Mouse (Mus musculus) C2C12 (cell line): ENCODE results near the gene Ap1s3.

Experiments used
- CEBPB ChIP-seq: IDR thresholded peaks from one replicate; pipeline ENCODE4 v1.6.1; 2011; ENCODE audit warnings: low read depth, mild to moderate bottlenecking, control low read depth, moderate library complexity
- CTCF ChIP-seq: IDR thresholded peaks from one replicate; pipeline ENCODE4 v1.5.1; 2011; ENCODE audit not compliant: control insufficient read depth, insufficient read depth, insufficient read length
- MAX ChIP-seq: IDR thresholded peaks from one replicate; pipeline ENCODE4 v1.6.1; 2011; ENCODE audit warnings: mild to moderate bottlenecking, control low read depth
- MYOD1 ChIP-seq: IDR thresholded peaks from one replicate; pipeline ENCODE4 v1.6.1; 2011; ENCODE audit warnings: low read depth; ENCODE audit not compliant: control insufficient read depth, insufficient read length
- MYOG ChIP-seq: IDR thresholded peaks from one replicate; pipeline ENCODE4 v1.6.1; 2011; ENCODE audit not compliant: control insufficient read depth, insufficient read length; ENCODE audit errors: extremely low read depth
- USF1 ChIP-seq: IDR thresholded peaks from one replicate; pipeline ENCODE4 v1.6.1; 2011; ENCODE audit warnings: low read depth, mild to moderate bottlenecking, control low read depth, moderate library complexity

DNA sequence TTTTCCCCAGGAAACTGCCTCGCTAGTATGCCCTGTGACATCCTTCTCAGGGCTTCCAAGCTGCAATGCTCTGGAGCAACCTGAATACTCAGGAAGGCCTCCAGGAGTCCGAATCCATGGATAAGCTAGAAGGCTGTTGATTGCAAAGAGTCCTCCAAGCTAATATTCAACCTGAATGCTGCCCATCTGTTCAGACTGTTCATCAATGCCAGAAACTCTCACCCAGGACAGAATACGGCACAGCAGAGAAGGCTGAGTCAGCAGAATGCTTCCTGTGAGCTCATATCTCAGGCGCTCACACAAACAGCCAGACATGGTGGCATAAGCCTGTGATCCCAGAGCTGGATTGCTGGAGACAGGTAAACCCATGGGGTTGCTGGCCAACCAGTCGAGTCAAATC lies 41.3 kb upstream of the Ap1s3 start:
- TF ChIP-seq CTCF (no peak), USF1 (no peak), CEBPB (no peak), MAX (no peak), MYOG (no peak), MYOD1 (no peak)
